Mouse (Mus musculus): ENCODE data around the gene Slc35c1. TPM values are rescaled to one million over a fixed set of nuclear protein-coding genes. Genes with fewer than 3 reads are reported as not detected.

The Slc35c1 gene
- total and polyA plus RNA-seq, 3 experiments = 14.3 to 98.4 (median 23.2) TPM

DNA sequence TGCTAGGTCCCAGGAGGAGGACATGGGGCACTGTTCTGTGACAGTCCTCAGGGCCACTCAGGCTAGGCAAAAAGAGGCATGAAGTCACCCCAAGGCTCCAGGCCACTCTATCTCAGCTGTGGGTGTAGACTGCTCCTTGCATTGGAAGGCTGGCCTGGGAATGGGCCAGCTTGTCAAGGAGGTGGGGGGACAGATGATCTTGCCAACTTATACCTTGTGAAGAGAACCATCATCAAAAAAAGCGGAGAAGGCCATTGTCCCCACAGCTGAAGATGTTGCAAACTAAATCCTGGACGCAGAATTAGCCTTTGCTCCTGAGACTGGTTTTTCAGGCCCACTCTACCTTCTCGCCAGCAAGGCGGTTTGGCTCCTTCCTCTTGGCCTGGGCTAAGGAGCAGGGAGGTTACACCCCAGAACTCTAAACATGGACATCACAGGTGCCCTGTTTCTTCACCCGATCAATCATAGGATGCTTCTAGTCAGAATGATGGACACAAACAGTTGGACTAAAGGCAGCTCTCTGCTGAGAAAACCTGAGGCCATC is 56.5 kb downstream of the Slc35c1 start:
- DNase-seq = no peak

Other genes starting within 250 kb of the Slc35c1 start
- gene Pex16, start 85.9 kb downstream of the Slc35c1 start, total RNA-seq (2021) = 100 to 1,000 TPM; 102 to 212 TPM
- gene Pex16, start 85.9 kb downstream of the Slc35c1 start, polyA plus RNA-seq (2012; rRNA removed) = 199 and 254 TPM in 2 replicates
- gene Large2, start 85.7 kb downstream of the Slc35c1 start, total RNA-seq (2021) = 1 to 10 TPM in 1 of 2 experiments, under 1 TPM in 1; 0.45 to 1.4 TPM
- gene Large2, start 85.7 kb downstream of the Slc35c1 start, polyA plus RNA-seq (2012; rRNA removed) = 1.3 and 2.2 TPM in 2 replicates
- 10 to 100 TPM in 1 of 2 experiments, 1 to 10 TPM in 1; 4.9 to 14.6 TPM for gene 1700029I15Rik, start 78.0 kb downstream of the Slc35c1 start, total RNA-seq (2021)
- gene 1700029I15Rik, start 78.0 kb downstream of the Slc35c1 start, polyA plus RNA-seq (2012; rRNA removed) = 10.5 and 15.0 TPM in 2 replicates
- 10 to 100 TPM; 30.2 to 34.9 TPM for gene Mapk8ip1, start 59.3 kb downstream of the Slc35c1 start, total RNA-seq (2021)
- gene Mapk8ip1, start 59.3 kb downstream of the Slc35c1 start, polyA plus RNA-seq (2012; rRNA removed) = 60.9 and 67.1 TPM in 2 replicates
- gene Cry2, start 26.5 kb downstream of the Slc35c1 start, total RNA-seq (2021) = 10 to 100 TPM; 32.9 to 45.1 TPM
- 27.6 and 53.8 TPM in 2 replicates for gene Cry2, start 26.5 kb downstream of the Slc35c1 start, polyA plus RNA-seq (2012; rRNA removed)
- 10 to 100 TPM; 15.3 to 18.8 TPM for gene Chst1, start 139.2 kb upstream of the Slc35c1 start, total RNA-seq (2021)
- gene Chst1, start 139.2 kb upstream of the Slc35c1 start, polyA plus RNA-seq (2012; rRNA removed) = 22.8 and 40.7 TPM in 2 replicates